Mouse (Mus musculus) lung, adult 2 months (tissue): ENCODE data around the gene Rpl7a.

Experiments used
- CTCF ChIP-seq: fragments of 200-500 bp; IDR thresholded peaks from 2 replicates; pipeline ENCODE4 v1.5.1; 2011; ENCODE audit warnings: mild to moderate bottlenecking, low read length, control low read depth; ENCODE audit not compliant: insufficient read depth
- POLR2A ChIP-seq: fragments of 200-500 bp; IDR thresholded peaks from 2 replicates; pipeline ENCODE4 v1.6.1; 2011; ENCODE audit warnings: low read depth, mild to moderate bottlenecking, control low read depth, low read length, borderline replicate concordance; ENCODE audit errors: extremely low read depth

GRCm38 (mm10) chr2:26932473-26933303 lies 22.1 kb downstream of the Rpl7a start:
- no peak for TF ChIP-seq CTCF
- TF ChIP-seq POLR2A = no peak
